Mouse (Mus musculus) adrenal gland, adult 8-10 months (tissue): Measurements from ENCODE around the gene Wdfy4. TPM values are rescaled to one million over a fixed set of nuclear protein-coding genes. Genes with fewer than 3 reads are reported as not detected.
A peak's percentile ranks its signal among the peaks of the same experiment; 100 is the strongest.

Experiments used
- DNase-seq: peaks from one replicate; pipeline ENCODE4 v3.0.0; 2022
- total RNA-seq, 4 experiments: library from RNA; stranded (reverse); gene quantifications; 2 replicates each; pipeline ENCODE4 v1.2.4; 2022

Gene Wdfy4
- total RNA-seq, 4 experiments from 2014 or later: 2.9 to 8.1 (median 4.9) TPM

DNA sequence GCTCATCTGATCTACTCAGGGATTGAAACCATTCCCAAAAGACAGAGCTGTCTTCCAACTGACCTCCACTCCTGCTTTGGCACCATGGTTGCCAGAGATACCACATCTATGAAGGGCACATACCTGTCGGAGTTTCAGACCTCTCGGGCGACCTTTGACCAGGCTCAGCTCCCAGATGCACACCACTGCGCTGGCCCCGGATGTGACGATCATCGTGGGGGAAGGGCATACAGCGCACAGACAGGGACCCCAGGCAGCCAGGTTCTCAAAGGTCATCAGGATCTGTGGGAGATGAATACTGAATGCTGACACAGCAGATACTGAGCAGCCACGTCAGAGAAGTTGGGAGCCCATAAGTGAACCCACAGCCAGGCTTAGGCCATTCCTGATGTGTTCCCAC lies 214.6 kb downstream of the Wdfy4 start:
- no peak for DNase-seq

GRCm38 (mm10) chr14:32964742-32965141 lies 220.6 kb downstream of the Wdfy4 start:
- no peak for DNase-seq

DNA sequence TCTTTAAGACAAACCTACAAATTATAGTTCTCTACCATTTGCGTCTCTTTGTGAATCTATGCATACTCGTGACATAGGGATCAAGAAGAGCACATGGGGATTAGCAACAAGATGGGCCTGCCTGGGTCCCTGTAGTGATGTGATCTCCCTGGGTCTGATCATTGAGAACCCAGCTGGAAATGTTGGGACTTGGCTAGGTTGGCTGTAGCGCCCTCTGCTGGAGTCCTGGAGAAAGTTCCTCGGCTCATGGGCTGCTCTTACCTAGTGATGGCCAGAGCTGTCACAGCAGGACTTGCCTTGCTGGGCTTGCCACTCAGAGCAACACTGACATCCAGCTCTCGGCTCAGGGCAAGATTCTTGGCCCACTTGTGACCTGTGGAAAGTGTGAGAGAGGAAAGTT lies 224.8 kb downstream of the Wdfy4 start:
- DNase-seq: peak; percentile 42

- DNase-seq: no peak
Measured at GRCm38 (mm10) chr14:32958671-32959070, 226.6 kb downstream of the Wdfy4 start.

GRCm38 (mm10) chr14:32956486-32956885 lies 228.8 kb downstream of the Wdfy4 start:
- DNase-seq: no peak

DNA sequence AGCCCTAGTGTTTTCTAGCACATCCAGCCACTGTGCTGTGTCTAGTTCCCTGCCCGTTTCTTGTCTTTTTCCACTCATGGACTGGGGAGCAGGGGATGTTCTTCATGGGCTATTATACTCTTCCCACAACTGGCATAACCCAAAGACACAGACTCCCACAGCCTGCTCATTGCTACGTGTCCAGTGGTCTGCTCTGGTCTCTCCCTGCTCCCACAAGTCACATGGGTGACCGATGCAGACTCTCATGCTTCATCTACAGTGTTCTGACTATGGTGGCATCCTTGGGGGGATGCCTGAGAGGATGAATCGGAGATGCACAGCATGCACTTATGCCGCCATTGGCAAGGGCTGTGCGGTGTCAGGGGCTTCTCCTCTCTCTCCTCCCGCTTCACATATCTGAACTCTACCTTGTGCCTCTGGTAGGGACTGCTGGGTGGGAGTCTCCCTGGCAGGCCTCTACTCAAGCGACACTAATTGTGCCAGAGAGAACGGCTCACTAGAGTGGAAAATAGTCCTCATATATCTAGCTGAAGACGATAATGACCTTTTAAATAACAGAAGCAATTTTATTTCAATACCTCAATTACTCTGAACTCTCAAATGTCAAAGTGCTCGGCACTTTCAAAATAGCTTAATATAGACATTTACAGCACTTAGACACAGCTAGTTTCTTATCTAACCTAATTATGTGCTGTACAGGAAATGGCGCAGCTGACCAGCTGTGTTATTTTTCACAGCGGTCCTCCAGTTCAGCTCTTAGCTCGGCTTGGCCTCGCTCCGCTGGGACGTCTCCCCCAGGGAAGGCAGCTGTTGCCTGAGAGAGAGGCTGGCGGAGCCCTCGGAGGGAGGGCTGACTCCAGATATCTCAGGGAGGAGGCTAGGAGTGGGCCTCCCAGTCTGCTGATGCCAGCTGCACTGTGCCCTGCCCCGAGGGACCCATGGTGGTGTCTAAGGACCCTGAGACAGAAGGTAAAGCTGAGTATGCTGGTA lies 234.7 kb downstream of the Wdfy4 start:
- no peak for DNase-seq

- DNase-seq: no peak
Measured at GRCm38 (mm10) chr14:32947512-32947911, 237.8 kb downstream of the Wdfy4 start.

DNA sequence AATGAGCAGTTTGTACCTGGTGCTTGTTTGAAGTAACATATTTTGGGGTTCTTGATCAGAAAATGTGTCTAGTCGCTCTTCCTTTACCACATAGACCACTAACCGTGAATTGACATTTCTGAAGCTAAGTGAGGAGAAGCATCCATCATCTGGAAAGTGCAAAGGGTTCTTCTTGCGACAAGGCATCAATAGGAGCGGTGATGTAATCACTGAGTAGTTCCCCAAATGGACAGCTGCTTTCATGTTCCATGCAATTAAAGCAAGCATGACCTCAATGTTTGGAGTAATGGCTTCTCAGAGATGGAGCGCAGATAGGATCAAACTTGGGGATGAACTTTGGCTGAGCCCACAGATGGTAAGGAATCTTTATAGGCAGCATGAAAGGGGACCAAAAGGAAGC lies 246.1 kb downstream of the Wdfy4 start:
- no peak for DNase-seq

GRCm38 (mm10) chr14:32934064-32934463 lies 251.2 kb downstream of the Wdfy4 start:
- no peak for DNase-seq

DNA sequence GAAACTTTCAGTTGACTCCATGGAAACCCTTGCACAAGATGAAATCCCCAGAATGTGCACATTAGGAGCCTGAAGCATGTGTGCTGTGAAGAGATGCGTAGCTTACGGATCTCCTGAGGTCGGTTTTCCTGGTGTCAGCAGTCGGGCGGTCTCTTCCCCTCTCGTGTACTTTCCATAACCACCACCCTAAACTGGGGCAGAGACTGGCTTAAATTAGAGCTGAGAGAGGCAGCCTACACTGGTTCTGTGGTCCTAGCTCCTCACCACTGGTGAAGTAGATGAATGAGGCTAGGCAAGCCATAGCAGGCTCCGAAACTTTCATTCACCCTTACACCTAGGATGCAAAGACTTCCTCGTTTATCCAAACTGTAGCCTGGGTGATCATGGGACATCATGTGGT lies 253.1 kb downstream of the Wdfy4 start:
- no peak for DNase-seq

GRCm38 (mm10) chr14:32931709-32932108 lies 253.6 kb downstream of the Wdfy4 start:
- DNase-seq: no peak

DNA sequence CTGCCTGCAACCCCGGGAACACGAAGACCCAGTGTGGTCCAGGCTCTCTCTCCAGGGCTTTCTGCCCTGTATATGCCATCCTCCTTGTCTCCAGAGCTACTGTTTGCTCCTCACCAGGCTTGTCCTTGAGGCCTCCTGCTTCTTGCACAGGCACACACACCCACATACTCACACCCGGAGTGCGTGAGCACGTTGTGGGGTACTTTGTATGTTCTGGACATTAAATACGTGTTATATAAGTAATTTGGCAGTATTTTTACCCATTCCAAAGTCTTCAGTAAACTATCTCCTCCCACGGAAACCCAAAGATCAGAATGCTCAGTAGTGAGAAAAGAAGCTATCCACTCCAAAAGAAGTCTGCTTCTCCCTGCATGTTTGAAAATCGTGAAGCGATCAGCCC lies 261.4 kb downstream of the Wdfy4 start:
- DNase-seq: no peak

- DNase-seq: no peak
Measured at GRCm38 (mm10) chr14:32917919-32918318, 267.4 kb downstream of the Wdfy4 start.

- no peak for DNase-seq
Measured at GRCm38 (mm10) chr14:32915360-32915759, 269.9 kb downstream of the Wdfy4 start.

GRCm38 (mm10) chr14:32911187-32911586 lies 274.1 kb downstream of the Wdfy4 start:
- no peak for DNase-seq

Other genes starting within 250 kb of the Wdfy4 start
- gene Lrrc18, start 194.1 kb downstream of the Wdfy4 start, total RNA-seq: 1 to 10 TPM; 1.0 to 1.7 (median 1.3) TPM
- 10 to 100 TPM in 3 of 4 experiments, 1 to 10 TPM in 1; 4.8 to 18.8 (median 14.4) TPM for gene Arhgap22, start 28.5 kb upstream of the Wdfy4 start, total RNA-seq